Mouse (Mus musculus) forebrain, embryonic 14.5 days (tissue): ENCODE data around the gene Sap30. TPM values are rescaled to one million over a fixed set of nuclear protein-coding genes. Genes with fewer than 3 reads are reported as not detected.

Experiments
- ATAC-seq: fragments of 200-750 bp; cut with Nextera tagmentation; 2 replicates; pipeline ENCODE4 v1.8.0; 2017; ENCODE audit warnings: mild to moderate bottlenecking, moderate library complexity
- DNase-seq: peaks from one replicate; pipeline ENCODE4 v3.0.0-alpha.2; 2015; ENCODE audit warnings: low spot score
- H3K27ac ChIP-seq: fragments of 300-500 bp; sonication (generic); 2 replicates; pipeline ENCODE4 v1.5.1; 2014; ENCODE audit warnings: low read depth, mild to moderate bottlenecking, control low read depth, low read length, moderate library complexity
- H3K27me3 ChIP-seq: fragments of 300-500 bp; sonication (generic); replicated peaks from 2 replicates; pipeline ENCODE4 v1.6.1; 2014; ENCODE audit warnings: low read length, control low read depth, mixed read lengths; ENCODE audit not compliant: control insufficient read depth, insufficient read depth
- H3K36me3 ChIP-seq: fragments of 300-500 bp; sonication (generic); 2 replicates; pipeline ENCODE4 v1.6.1; 2014; ENCODE audit warnings: low read length, control low read depth; ENCODE audit not compliant: control insufficient read depth, insufficient read depth
- H3K4me1 ChIP-seq: fragments of 300-500 bp; sonication (generic); 2 replicates; pipeline ENCODE4 v1.6.1; 2014; ENCODE audit warnings: antibody characterized with exemption, low read length, control low read depth; ENCODE audit not compliant: control insufficient read depth, insufficient read depth
- H3K4me2 ChIP-seq: fragments of 300-500 bp; sonication (generic); 2 replicates; pipeline ENCODE4 v1.6.1; 2014; ENCODE audit warnings: mild to moderate bottlenecking, control low read depth, low read length
- H3K4me3 ChIP-seq: fragments of 300-500 bp; sonication (generic); 2 replicates; pipeline ENCODE4 v1.5.1; 2014; ENCODE audit warnings: low read depth, low read length, control low read depth
- H3K9ac ChIP-seq: fragments of 300-500 bp; sonication (generic); 2 replicates; pipeline ENCODE4 v1.6.1; 2014; ENCODE audit warnings: mild to moderate bottlenecking, low read length, control low read depth, moderate library complexity
- H3K9me3 ChIP-seq: fragments of 300-500 bp; sonication (generic); replicated peaks from 2 replicates; pipeline ENCODE4 v1.6.1; 2016; ENCODE audit warnings: low read length, control low read depth, mixed read lengths; ENCODE audit not compliant: control insufficient read depth
- WGBS: fragments of 180-500 bp; shearing (Covaris S2); extraction: QIAGEN DNeasy Blood & Tissue Kit; methylation state at CpG from one replicate; pipeline ENCODE4 v1.1.7; 2014; 5-methylcytosine and 5-hydroxymethylcytosine counted together
- polyA plus RNA-seq: library from polyadenylated mRNA; unstranded; fragments of >200 nt; fragmentation: Nextera tagmentation; extraction: Ambion mirVana; gene quantifications from 2 replicates; pipeline ENCODE4 v1.2.1, GENCODE M21; 2014

The Sap30 gene
- 87.4 and 91.1 TPM in 2 replicates for polyA plus RNA-seq

GRCm38 (mm10) chr8:57487441-57488155, at the start of gene Sap30:
Gene Sap30 (minus strand): TSS chr8:57487860.
- peak within 1 kb of the TSS; percentile 99 for H3K27ac ChIP-seq
- peak within 1 kb of the TSS; percentile 92 for H3K4me3 ChIP-seq
- H3K4me1 ChIP-seq = peaks cover 8% of the 10 kb centered on the region
- DNase-seq (peak; percentile 98), ATAC-seq (peak; percentile 97)
- peak within 1 kb of the TSS; percentile 72 for H3K4me2 ChIP-seq
- H3K9ac ChIP-seq = peak within 1 kb of the TSS; percentile 98
- H3K9me3 ChIP-seq = no peaks in the 10 kb centered on the region
- under 1% methylated on average over 61 of the region's 66 CpGs for WGBS
- no peaks in the 10 kb centered on the region for H3K27me3 ChIP-seq
- H3K36me3 ChIP-seq = peaks cover 8% of the 10 kb centered on the region

- Histone ChIP-seq H3K4me3 (no peak overlapping the region), H3K27ac (no peak overlapping the region), H3K9me3 (no peaks in the 10 kb centered on the region), H3K36me3 (peaks cover 11% of the 10 kb centered on the region; the same call in 1 of the 2 replicates), H3K27me3 (no peaks in the 10 kb centered on the region), H3K4me1 (no peaks in the 10 kb centered on the region), H3K9ac (no peak overlapping the region), H3K4me2 (no peak overlapping the region)
- DNase-seq (no peak), ATAC-seq (no peak)
- 94% methylated on average over 6 of the region's 6 CpGs for WGBS
Measured at GRCm38 (mm10) chr8:57536167-57536566, 48.5 kb upstream of the Sap30 start.

- no peak for ATAC-seq
- Histone ChIP-seq H3K4me2 (no peak overlapping the region), H3K27me3 (no peaks in the 10 kb centered on the region), H3K36me3 (peaks cover 11% of the 10 kb centered on the region; the same call in 1 of the 2 replicates), H3K4me1 (no peaks in the 10 kb centered on the region), H3K9me3 (no peaks in the 10 kb centered on the region), H3K9ac (no peak overlapping the region), H3K4me3 (no peak overlapping the region), H3K27ac (no peak overlapping the region)
- 91% methylated on average over 4 of the region's 4 CpGs for WGBS
- no peak for DNase-seq
Measured at GRCm38 (mm10) chr8:57534495-57534894, 46.8 kb upstream of the Sap30 start.

GRCm38 (mm10) chr8:57533106-57533505, 45.4 kb upstream of the Sap30 start:
- H3K36me3 ChIP-seq = peaks cover 11% of the 10 kb centered on the region; the same call in 1 of the 2 replicates
- H3K27ac ChIP-seq = no peak overlapping the region
- no peaks in the 10 kb centered on the region for H3K4me1 ChIP-seq
- ATAC-seq (no peak), DNase-seq (no peak)
- 90% methylated on average over 4 of the region's 4 CpGs for WGBS
- H3K4me3 ChIP-seq = no peak overlapping the region
- H3K9ac ChIP-seq = no peak overlapping the region
- H3K27me3 ChIP-seq = no peaks in the 10 kb centered on the region
- H3K9me3 ChIP-seq = no peaks in the 10 kb centered on the region
- H3K4me2 ChIP-seq = no peak overlapping the region

- ATAC-seq (peak; percentile 45; the same call in 1 of the 2 replicates), DNase-seq (peak; percentile 55)
- Histone ChIP-seq H3K4me1 (no peaks in the 10 kb centered on the region), H3K36me3 (peaks cover 11% of the 10 kb centered on the region; the same call in 1 of the 2 replicates), H3K4me2 (no peak overlapping the region), H3K27ac (no peak overlapping the region), H3K4me3 (no peak overlapping the region), H3K9ac (no peak overlapping the region), H3K9me3 (no peaks in the 10 kb centered on the region), H3K27me3 (no peaks in the 10 kb centered on the region)
- 58% methylated on average over 2 of the region's 2 CpGs for WGBS
Measured at GRCm38 (mm10) chr8:57532223-57532622, 44.6 kb upstream of the Sap30 start.

- ATAC-seq (peak; percentile 84), DNase-seq (peak; percentile 90)
- H3K4me2 ChIP-seq = no peak overlapping the region
- H3K27ac ChIP-seq = no peak overlapping the region
- H3K4me1 ChIP-seq = no peaks in the 10 kb centered on the region
- H3K4me3 ChIP-seq = no peak overlapping the region
- H3K9me3 ChIP-seq = no peaks in the 10 kb centered on the region
- H3K9ac ChIP-seq = no peak overlapping the region
- WGBS = 29% methylated on average over 15 of the region's 15 CpGs
- H3K27me3 ChIP-seq = no peaks in the 10 kb centered on the region
- peaks cover 5% of the 10 kb centered on the region; the same call in 1 of the 2 replicates for H3K36me3 ChIP-seq
Measured at GRCm38 (mm10) chr8:57530666-57531349, 43.1 kb upstream of the Sap30 start.

GRCm38 (mm10) chr8:57530238-57530637, 42.6 kb upstream of the Sap30 start:
- no peak overlapping the region for H3K4me2 ChIP-seq
- 0 out of 2 replicates have a peak, but pooled peaks cover 4% of the 10 kb centered on the region for H3K36me3 ChIP-seq
- no peak for ATAC-seq

GRCm38 (mm10) chr8:57528036-57528435, 40.4 kb upstream of the Sap30 start:
- Histone ChIP-seq H3K4me1 (no peaks in the 10 kb centered on the region), H3K4me2 (no peak overlapping the region), H3K9ac (no peak overlapping the region), H3K9me3 (no peaks in the 10 kb centered on the region), H3K4me3 (no peak overlapping the region), H3K27me3 (no peaks in the 10 kb centered on the region), H3K27ac (no peak overlapping the region), H3K36me3 (no peaks in the 10 kb centered on the region)
- WGBS = 92% methylated on average over 1 of the region's 1 CpGs
- ATAC-seq (no peak), DNase-seq (no peak)

More at GRCm38 (mm10) chr8:57530238-57530637, 42.6 kb upstream of the Sap30 start:
- DNase-seq = no peak
- Histone ChIP-seq H3K27ac (no peak overlapping the region), H3K9me3 (no peaks in the 10 kb centered on the region), H3K9ac (no peak overlapping the region), H3K4me3 (no peak overlapping the region), H3K4me1 (no peaks in the 10 kb centered on the region), H3K27me3 (no peaks in the 10 kb centered on the region)
- WGBS = 89% methylated on average over 13 of the region's 13 CpGs
